Mouse (Mus musculus) lung, adult 2 months (tissue): ENCODE results near the gene 4930469K13Rik.
"Not testable (repeated sequence)": the region's sequence is repeated elsewhere in the genome, so short reads cannot be mapped to it uniquely, and the experiment has no call there.

Experiments used
- CTCF ChIP-seq: fragments of 200-500 bp; IDR thresholded peaks from 2 replicates; pipeline ENCODE4 v1.5.1; 2011; ENCODE audit warnings: mild to moderate bottlenecking, low read length, control low read depth; ENCODE audit not compliant: insufficient read depth
- POLR2A ChIP-seq: fragments of 200-500 bp; IDR thresholded peaks from 2 replicates; pipeline ENCODE4 v1.6.1; 2011; ENCODE audit warnings: low read depth, mild to moderate bottlenecking, control low read depth, low read length, borderline replicate concordance; ENCODE audit errors: extremely low read depth

- TF ChIP-seq CTCF, POLR2A: not testable (repeated sequence)
Measured at GRCm38 (mm10) chr11:34125727-34126126, 27.4 kb upstream of the 4930469K13Rik start.
